In the genomic region with DNA sequence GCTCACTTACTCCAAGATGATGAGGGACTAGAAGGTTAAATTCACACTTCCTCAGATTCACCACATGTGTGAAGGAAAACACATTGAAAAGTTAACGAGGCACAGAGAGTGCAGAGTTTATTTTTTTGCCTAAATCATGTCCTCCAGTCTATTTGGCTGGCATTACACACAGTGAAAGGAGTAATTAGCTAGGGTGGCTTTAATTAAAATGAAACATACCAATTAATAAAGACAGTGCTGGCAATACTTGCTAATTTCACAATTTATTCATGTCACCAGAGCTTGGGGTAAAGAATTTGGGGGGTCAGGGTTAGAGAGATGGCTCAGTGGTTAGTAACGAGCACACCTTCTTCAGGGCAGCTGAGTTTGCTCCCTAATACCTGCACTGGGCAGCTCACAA, we compare ENCODE assay signal across 24 mouse cellular contexts. TPM values are rescaled to one million over a fixed set of nuclear protein-coding genes. Genes with fewer than 3 reads are reported as not detected.
DNase-seq lines count a peak whose midpoint lies in the region; ATAC-seq and TF ChIP-seq lines count a peak whose summit lies in the region.
"Had no signal": no experiment of that assay in that cellular context is flagged by ENCODE, and none has a peak within 500 bp of the region (broad histone marks: within the 10 kb centered on the region; RNA-seq: fewer than 3 reads in every experiment).

No protein-coding gene starts in this region.

- TF ChIP-seq POLR2A in heart, adult 2 months (IDR thresholded peaks at IDR 0.05; ENCODE audit: insufficient read depth, low read depth, low read length): no peak

- peak; percentile 50 for DNase-seq in forebrain, embryonic 14.5 days (ENCODE audit: low spot score)
- DNase-seq in heart, adult 11 months: peak; percentile 41
- no peak for DNase-seq in heart, adult 2 months
- DNase-seq in limb, embryonic 10.5 days (ENCODE audit: low spot score): peak; percentile 28
- DNase-seq in layer of hippocampus, adult 9-10 months (ENCODE audit: low spot score): no peak
- DNase-seq: adrenal gland, adult 8-10 months; adrenal gland, postnatal 14 days; adrenal gland, postnatal 36 days; B cell, adult 2 months; cerebellum, adult 11-12 months; cerebellum, adult 2 months; cerebellum, adult 9-10 months; cerebellum, postnatal 10 days; cerebellum, postnatal 25 days; forebrain, postnatal 0 days had no signal

- no peak for TF ChIP-seq CTCF in heart, adult 2 months (IDR thresholded peaks at IDR 0.05)

- no peaks in the 10 kb centered on the region for H3K36me3 ChIP-seq in forebrain, embryonic 14.5 days (ENCODE audit: control insufficient read depth, insufficient read depth, low read length)
- no peaks in the 10 kb centered on the region for H3K36me3 ChIP-seq in forebrain, embryonic 15.5 days
- no peaks in the 10 kb centered on the region for H3K36me3 ChIP-seq in heart, adult 2 months (ENCODE audit: control insufficient read depth, insufficient read depth, low read length)
- H3K36me3 ChIP-seq in limb, embryonic 10.5 days: no peaks in the 10 kb centered on the region
- H3K36me3 ChIP-seq: embryonic facial prominence, embryonic 10.5 days; embryonic facial prominence, embryonic 12.5 days; forebrain, embryonic 12.5 days; G1E had no signal

- no peak overlapping the region for H3K4me2 ChIP-seq in forebrain, embryonic 14.5 days (ENCODE audit: low read length)
- no peak overlapping the region for H3K4me2 ChIP-seq in forebrain, embryonic 15.5 days (replicated peaks)
- H3K4me2 ChIP-seq: embryonic facial prominence, embryonic 12.5 days; forebrain, embryonic 12.5 days had no signal

- H3K9ac ChIP-seq in forebrain, embryonic 14.5 days (ENCODE audit: low read length): no peak overlapping the region
- no peak overlapping the region for H3K9ac ChIP-seq in forebrain, embryonic 15.5 days (replicated peaks)
- no peak overlapping the region for H3K9ac ChIP-seq in heart, adult 2 months (ENCODE audit: low read depth, low read length)
- H3K9ac ChIP-seq: embryonic facial prominence, embryonic 12.5 days; forebrain, embryonic 12.5 days; forebrain, postnatal 0 days had no signal

- H3K27me3 ChIP-seq in forebrain, embryonic 14.5 days (replicated peaks; ENCODE audit: control insufficient read depth, insufficient read depth, low read length): no peaks in the 10 kb centered on the region
- H3K27me3 ChIP-seq in forebrain, embryonic 15.5 days: no peaks in the 10 kb centered on the region
- H3K27me3 ChIP-seq in heart, adult 2 months (ENCODE audit: control insufficient read depth, insufficient read depth, low read length): no peaks in the 10 kb centered on the region
- no peaks in the 10 kb centered on the region for H3K27me3 ChIP-seq in limb, embryonic 10.5 days (ENCODE audit: low read depth, poor library complexity, severe bottlenecking)
- H3K27me3 ChIP-seq: CH12.LX; embryonic facial prominence, embryonic 12.5 days; forebrain, embryonic 12.5 days had no signal

- 30% methylated on average over 2 of the region's 2 CpGs for WGBS in forebrain, embryonic 14.5 days
- 24% methylated on average over 2 of the region's 2 CpGs for WGBS in forebrain, embryonic 15.5 days
- 64% methylated on average over 2 of the region's 2 CpGs for WGBS in heart, adult 2 months
- 55% methylated on average over 2 of the region's 2 CpGs for WGBS in limb, embryonic 10.5 days

- H3K4me3 ChIP-seq in forebrain, embryonic 14.5 days (ENCODE audit: low read depth, low read length): no peak overlapping the region
- no peak overlapping the region for H3K4me3 ChIP-seq in forebrain, embryonic 15.5 days
- H3K4me3 ChIP-seq in heart, adult 2 months: no peak overlapping the region
- H3K4me3 ChIP-seq in limb, embryonic 10.5 days: no peak overlapping the region
- H3K4me3 ChIP-seq: embryonic facial prominence, embryonic 10.5 days; embryonic facial prominence, embryonic 12.5 days; forebrain, embryonic 12.5 days had no signal

- H3K9me3 ChIP-seq in forebrain, embryonic 14.5 days (replicated peaks; ENCODE audit: control insufficient read depth, low read length): no peaks in the 10 kb centered on the region
- H3K9me3 ChIP-seq in forebrain, embryonic 15.5 days: no peaks in the 10 kb centered on the region
- H3K9me3 ChIP-seq in limb, embryonic 10.5 days (replicated peaks): no peaks in the 10 kb centered on the region
- H3K9me3 ChIP-seq: embryonic facial prominence, embryonic 10.5 days; embryonic facial prominence, embryonic 12.5 days; forebrain, embryonic 12.5 days had no signal

- H3K27ac ChIP-seq in forebrain, embryonic 14.5 days (ENCODE audit: low read depth, low read length): no peak overlapping the region
- H3K27ac ChIP-seq in forebrain, embryonic 15.5 days (replicated peaks): no peak overlapping the region
- H3K27ac ChIP-seq in heart, adult 2 months: no peak overlapping the region
- no peak overlapping the region for H3K27ac ChIP-seq in limb, embryonic 10.5 days
- H3K27ac ChIP-seq: embryonic facial prominence, embryonic 10.5 days; embryonic facial prominence, embryonic 12.5 days; forebrain, embryonic 12.5 days had no signal

- no peaks in the 10 kb centered on the region for H3K4me1 ChIP-seq in forebrain, embryonic 14.5 days (ENCODE audit: control insufficient read depth, insufficient read depth, low read length)
- 0 out of 2 replicates have a peak, but pooled peaks cover 4% of the 10 kb centered on the region for H3K4me1 ChIP-seq in forebrain, embryonic 15.5 days
- no peaks in the 10 kb centered on the region for H3K4me1 ChIP-seq in heart, adult 2 months (ENCODE audit: control insufficient read depth, insufficient read depth, low read length)
- peaks cover 27% of the 10 kb centered on the region for H3K4me1 ChIP-seq in limb, embryonic 10.5 days
- H3K4me1 ChIP-seq: embryonic facial prominence, embryonic 10.5 days; forebrain, embryonic 12.5 days had no signal

- no peak for ATAC-seq in forebrain, embryonic 14.5 days
- ATAC-seq in forebrain, embryonic 15.5 days (replicated peaks): no peak
- ATAC-seq: activated CD4-positive, CD25-positive, alpha-beta regulatory T cell, adult 4 months; CD4-positive, CD25-positive, alpha-beta regulatory T cell, adult 4 months; forebrain, postnatal 0 days; Patski had no signal

- intact Hi-C loops in heart, adult 2 months (cut with DNase I): no loop called here

- no peak for TF ChIP-seq EP300 in heart, adult 2 months (IDR thresholded peaks at IDR 0.05; ENCODE audit: insufficient read depth, low read depth, low read length)

- H3K79me2 ChIP-seq in heart, adult 2 months (replicated peaks; ENCODE audit: control insufficient read depth, insufficient read depth, low read length): no peaks in the 10 kb centered on the region

RNA-seq across cellular contexts. Expression of a gene that starts 25.2 kb away (rescaled TPM):
- polyA plus RNA-seq in forebrain, embryonic 14.5 days (2014; fragmentation: Nextera tagmentation; extraction: Ambion mirVana): 4.6 and 5.0 TPM in 2 replicates
- polyA plus RNA-seq in forebrain, embryonic 15.5 days (2015; fragmentation: Nextera tagmentation; extraction: Ambion mirVana): 3.8 and 4.2 TPM in 2 replicates
- 10 to 100 TPM; 76.1 to 99.6 TPM for total RNA-seq in heart, adult 2 months (2021)
- polyA plus RNA-seq in heart, adult 2 months (2012; rRNA removed): 57.3 and 108 TPM in 2 replicates
- 6.9 and 9.8 TPM in 2 replicates for polyA plus RNA-seq in limb, embryonic 10.5 days (2016; fragmentation: Nextera tagmentation; extraction: Ambion mirVana)
- polyA plus RNA-seq: G1E had no signal

RNA-seq across cellular contexts. Expression of a gene that starts 46.8 kb away (rescaled TPM):
- polyA plus RNA-seq in forebrain, embryonic 14.5 days (2014; fragmentation: Nextera tagmentation; extraction: Ambion mirVana): 29.7 and 32.2 TPM in 2 replicates
- polyA plus RNA-seq in forebrain, embryonic 15.5 days (2015; fragmentation: Nextera tagmentation; extraction: Ambion mirVana): 19.9 and 33.6 TPM in 2 replicates
- under 1 TPM; 0.05 to 0.30 TPM for total RNA-seq in heart, adult 2 months (2021)
- polyA plus RNA-seq in heart, adult 2 months (2012; rRNA removed): 0.97 and 1.2 TPM in 2 replicates
- 1.1 and 1.6 TPM in 2 replicates for polyA plus RNA-seq in limb, embryonic 10.5 days (2016; fragmentation: Nextera tagmentation; extraction: Ambion mirVana)
- total RNA-seq: CH12.LX had no signal
- polyA plus RNA-seq: CD4-positive, CD25-positive, alpha-beta regulatory T cell, adult 4 months; G1E had no signal

Comparison
In these comparisons a context has a peak if more than half of its experiments do, and no peak if none do; other contexts are left out.
1. DNase-seq: peak in forebrain, embryonic 14.5 days (single experiment), heart, adult 11 months (single experiment) and limb, embryonic 10.5 days (single experiment); none in heart, adult 2 months (0 of 2) and layer of hippocampus, adult 9-10 months (single experiment).